Mouse (Mus musculus) layer of hippocampus, postnatal 36 days (tissue): ENCODE measurements at regions not wholly inside any gene's neighbourhood (a gene's known extent, or its start where the extent isn't known, plus 50 kb on each side); places are given as distances from the start of the nearest gene placed in this dataset.

ENCODE experiments used
- DNase-seq, 2 experiments: peaks; one replicate each; pipeline ENCODE4 v3.0.0; 2022

GRCm38 (mm10) chr14:62117532-62117931 is 174.9 kb upstream of the Rnaseh2b start:
- no peak for DNase-seq

- no peak for DNase-seq
Observed at GRCm38 (mm10) chr14:62118542-62118953, 173.8 kb upstream of the Rnaseh2b start.

DNA sequence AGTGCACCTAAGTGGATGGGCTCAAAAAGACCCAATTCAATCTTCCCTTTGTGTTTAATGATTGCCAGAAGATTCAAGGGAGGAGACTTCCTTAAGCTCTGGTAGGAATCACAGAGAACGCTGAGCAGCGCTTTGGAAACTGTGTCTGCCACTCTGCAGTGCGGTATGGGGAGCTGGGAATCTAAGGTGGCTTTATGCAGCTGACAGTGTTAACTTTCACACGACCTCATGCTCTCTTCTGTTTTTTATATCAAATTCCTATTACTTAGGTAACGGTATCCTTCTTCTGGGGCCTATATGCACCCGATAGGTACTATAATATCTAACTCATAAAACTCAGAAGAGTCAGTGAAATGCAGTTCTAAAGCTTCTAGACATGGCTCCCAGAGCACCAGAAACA is 163.5 kb upstream of the Rnaseh2b start:
- DNase-seq, result no peak

- no peak for DNase-seq
Observed at GRCm38 (mm10) chr14:62132353-62132816, 160.0 kb upstream of the Rnaseh2b start.

GRCm38 (mm10) chr14:62137981-62138380 is 154.4 kb upstream of the Rnaseh2b start:
- no peak for DNase-seq

DNA sequence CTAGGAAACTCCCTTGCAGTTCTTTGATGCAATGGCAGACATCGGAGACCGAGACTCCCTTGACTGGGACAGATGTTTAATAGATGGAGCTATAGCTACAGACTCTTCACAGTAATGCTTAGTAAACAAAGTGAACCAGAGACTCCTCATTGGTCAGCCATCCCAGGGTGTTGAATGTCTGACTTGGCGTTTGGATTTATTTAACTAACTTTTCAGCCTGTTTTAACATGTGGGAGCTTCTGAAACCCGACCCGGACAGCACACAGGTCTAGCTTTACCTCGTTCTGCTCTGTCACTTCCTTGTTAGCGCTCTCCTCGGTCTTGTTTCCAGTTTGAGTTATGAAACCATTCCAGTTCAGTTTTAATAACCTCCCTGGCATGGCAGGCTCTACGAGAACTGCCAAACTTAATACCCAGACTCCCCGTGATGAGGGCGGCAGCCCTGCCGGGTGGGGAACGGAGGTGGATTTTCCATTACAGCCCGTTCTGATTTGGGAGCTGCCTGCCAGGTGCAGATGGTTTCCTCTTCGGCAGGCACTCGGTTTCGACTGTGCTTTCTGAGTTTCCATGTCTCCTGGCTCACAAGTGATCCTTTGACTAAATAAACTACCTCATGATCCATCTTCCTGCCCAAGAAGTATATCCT is 147.9 kb upstream of the Rnaseh2b start:
- DNase-seq, result peak; percentile 23 to 35

GRCm38 (mm10) chr14:62157038-62157716 is 135.2 kb upstream of the Rnaseh2b start:
- no peak for DNase-seq

DNA sequence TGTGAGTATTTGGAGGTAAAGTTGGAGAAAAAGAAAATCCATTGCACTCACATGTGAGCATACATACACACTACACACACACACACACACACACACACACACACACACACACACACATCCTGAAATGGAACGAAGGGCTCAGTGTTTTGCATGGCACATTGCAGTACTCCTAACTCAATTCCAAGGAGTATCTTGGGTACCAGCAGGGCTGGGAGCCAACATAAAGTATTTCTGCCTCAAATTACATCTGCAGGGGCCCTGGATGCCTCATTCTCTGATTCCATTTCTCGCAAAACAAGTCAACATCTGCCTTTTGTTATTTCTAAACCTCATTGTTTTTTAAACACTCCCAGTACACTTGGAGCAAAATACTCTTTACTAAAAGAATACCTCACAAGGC is 132.7 kb upstream of the Rnaseh2b start:
- no peak for DNase-seq

- no peak for DNase-seq
Observed at GRCm38 (mm10) chr14:62163120-62163796, 129.1 kb upstream of the Rnaseh2b start.

DNA sequence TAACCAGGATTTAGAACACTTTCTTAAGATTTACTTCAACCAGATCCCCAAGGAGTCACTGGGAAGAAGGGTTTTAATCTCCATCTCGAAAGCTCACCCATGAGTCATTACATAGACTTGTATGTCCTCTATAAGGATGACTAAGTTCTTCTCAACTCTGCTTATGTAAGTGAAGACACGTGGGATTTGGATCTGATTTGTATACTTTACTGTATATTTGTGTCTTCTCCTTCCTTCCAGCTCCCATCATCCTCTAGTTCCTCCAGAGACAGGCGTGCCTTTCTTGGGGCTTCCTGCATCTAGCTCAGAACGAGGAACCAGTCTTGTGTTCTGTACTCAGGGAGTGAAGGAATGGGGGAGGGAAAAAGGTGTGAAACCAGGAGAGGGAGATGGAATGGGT is 127.5 kb upstream of the Rnaseh2b start:
- DNase-seq, result no peak

DNA sequence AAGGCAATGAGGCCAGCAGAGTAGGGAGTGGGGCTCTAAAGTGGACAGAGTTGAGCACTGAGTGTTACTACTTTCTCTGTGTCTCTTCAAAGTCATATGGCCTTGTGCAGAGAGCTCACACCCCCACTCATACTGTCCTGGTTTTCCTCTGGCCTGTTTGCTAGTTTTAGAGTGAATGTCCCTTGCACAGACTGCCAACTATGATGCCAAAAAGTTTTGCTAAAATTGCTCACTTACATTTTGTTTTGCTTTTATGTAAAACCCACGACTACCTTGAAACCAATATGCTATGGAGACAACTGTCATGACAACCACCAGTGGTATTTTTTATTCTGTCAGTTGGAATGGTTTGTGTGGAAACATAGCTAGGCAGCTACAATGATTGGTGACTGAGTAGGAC is 126.4 kb upstream of the Rnaseh2b start:
- no peak for DNase-seq

- DNase-seq, result no peak
Observed at GRCm38 (mm10) chr14:62166596-62166995, 125.8 kb upstream of the Rnaseh2b start.

DNA sequence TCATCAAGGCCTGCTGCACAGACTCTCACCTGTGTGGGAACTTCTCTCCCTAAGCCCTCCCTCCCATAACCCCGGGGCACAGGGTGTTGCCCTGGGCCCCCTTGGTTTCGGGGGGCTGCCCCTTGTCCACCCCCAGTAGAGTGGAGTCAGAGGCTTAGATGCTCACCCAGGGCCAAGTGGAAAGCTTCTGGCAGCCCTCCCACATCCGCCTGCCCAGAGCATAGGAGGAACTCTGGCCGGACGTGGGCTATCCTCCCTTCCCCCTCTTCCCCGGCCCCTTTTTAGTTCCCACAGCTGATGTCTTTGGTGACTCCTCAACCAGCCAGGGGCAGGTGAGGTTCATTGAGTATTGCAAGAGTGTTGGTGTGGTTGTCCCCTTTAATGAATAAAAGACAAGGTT is 125.3 kb upstream of the Rnaseh2b start:
- no peak for DNase-seq

- DNase-seq, result no peak
Observed at GRCm38 (mm10) chr14:62168711-62169110, 123.7 kb upstream of the Rnaseh2b start.

DNA sequence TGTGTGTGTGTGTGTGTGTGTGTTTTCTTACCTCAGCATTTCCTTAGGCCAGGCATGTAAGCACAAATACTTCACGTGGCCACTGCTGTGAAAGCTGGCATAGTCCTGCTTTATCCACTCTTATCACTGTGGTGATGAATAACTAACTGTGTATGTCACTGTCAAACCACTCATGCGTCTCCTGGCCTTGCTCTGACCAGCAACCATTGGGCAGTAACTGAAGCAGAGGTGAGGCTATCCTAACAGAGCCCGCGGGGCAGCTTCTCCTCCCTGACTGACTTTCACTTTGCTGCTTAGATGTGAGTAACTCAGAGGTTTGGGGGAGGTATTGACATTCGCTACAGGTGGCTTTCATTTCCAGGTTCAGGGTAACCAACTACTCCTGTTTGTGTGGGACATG is 122.0 kb upstream of the Rnaseh2b start:
- no peak for DNase-seq

- DNase-seq, result no peak
Observed at GRCm38 (mm10) chr14:62171256-62172047, 120.9 kb upstream of the Rnaseh2b start.

DNA sequence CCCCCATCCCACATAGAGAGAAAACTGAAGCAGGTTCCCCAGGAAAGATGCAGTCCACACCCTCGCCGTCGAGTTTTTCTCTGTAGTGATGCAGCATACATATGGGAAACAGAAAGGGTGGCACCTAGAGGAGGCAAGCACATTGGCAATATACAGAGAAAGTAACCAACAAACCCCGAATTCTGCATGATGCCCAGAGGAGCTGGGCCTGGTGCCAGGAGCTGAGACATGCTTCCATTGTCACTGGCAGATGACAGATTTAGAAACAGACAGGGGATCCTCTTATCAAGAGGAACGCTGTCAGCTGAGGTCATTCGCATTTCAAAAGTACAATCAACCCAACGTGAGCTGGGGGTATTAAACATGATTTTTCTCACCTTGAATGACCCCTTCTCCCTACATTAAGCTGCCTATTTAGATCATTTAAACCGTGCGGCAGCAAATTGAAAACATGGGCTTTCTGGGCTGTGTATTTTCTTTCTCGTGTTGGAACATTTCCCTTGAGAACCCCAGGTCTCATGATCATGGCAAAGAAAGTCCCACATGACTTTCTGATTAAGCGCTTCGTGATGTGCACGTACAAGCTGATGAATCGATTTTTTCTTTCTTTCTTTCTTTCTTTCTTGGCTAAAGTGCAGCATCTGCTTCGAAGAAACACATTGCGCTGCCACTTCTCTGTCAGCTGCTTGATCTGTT is 118.4 kb upstream of the Rnaseh2b start:
- DNase-seq, result peak; percentile 71 to 77

DNA sequence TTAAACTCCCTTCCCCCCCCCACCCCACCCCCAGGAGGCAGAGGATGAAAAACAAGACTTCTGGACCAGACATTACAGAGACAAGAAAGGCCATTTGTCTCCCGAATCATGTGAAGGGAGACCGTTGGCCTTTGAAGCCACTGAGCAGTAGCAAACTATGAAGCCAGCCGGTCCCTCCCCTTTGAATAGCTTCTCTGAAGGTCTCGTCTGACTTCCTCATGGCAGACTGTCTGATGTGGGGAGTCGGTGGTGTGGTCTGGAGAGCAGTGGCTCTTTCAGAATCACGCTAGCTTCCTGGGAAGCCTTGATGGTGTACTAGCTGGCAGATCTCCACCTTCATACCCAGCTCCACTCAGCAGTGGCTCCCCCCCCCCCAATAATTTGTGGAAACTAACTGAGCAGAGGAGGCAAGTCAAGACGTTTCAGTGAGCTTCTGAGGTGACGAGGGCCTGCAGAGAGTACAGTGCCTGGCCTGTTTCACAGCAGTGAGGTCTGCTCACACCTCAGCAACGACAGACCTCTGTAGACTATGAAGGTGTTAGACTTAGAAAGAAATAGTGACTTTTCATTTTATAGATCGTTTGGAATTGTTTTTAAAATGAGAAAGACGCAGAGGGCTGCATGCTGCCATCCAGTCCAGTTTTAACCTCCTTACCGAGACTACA is 116.9 kb upstream of the Rnaseh2b start:
- no peak for DNase-seq

- DNase-seq, result no peak
Observed at GRCm38 (mm10) chr14:62177509-62177908, 114.9 kb upstream of the Rnaseh2b start.

DNA sequence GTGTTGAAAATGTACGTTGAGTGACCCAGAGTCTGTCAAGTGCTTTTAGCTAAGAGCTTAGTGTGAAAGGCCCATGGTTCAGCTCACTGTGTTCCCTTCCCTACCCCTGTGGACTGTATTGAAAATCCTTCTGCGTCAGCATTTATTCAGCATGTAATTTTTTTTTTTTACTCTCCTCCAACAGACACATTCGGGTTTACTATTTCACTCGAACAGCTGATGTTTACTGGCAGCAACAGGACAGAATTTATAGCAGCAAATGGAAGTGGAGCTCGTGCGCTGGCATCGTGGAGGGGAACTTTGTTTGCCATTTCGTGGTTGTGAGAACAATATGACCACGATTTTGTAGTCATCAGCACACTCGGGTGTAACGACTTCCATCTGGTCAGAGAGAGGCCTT is 105.0 kb upstream of the Rnaseh2b start:
- DNase-seq, result no peak

GRCm38 (mm10) chr14:62188147-62188885 is 104.1 kb upstream of the Rnaseh2b start:
- DNase-seq, result no peak
